Mouse (Mus musculus) natural killer cell, adult 2 months (primary cell): ENCODE results near the gene Casc3.
"Not testable (repeated sequence)": the region's sequence is repeated elsewhere in the genome, so short reads cannot be mapped to it uniquely, and the experiment has no call there.

Experiments
- DNase-seq, 2 experiments: peaks; one replicate each; pipeline ENCODE4 v3.0.0; 2022; ENCODE audit warnings: low spot score in 2 of 2

Casc3 gene

GRCm38 (mm10) chr11:98789824-98790223 is 14.9 kb upstream of the Casc3 start:
- DNase-seq = no peak

GRCm38 (mm10) chr11:98790631-98791205 is 14.0 kb upstream of the Casc3 start:
- DNase-seq = no peak

GRCm38 (mm10) chr11:98791448-98791847 is 13.3 kb upstream of the Casc3 start:
- no peak for DNase-seq

- DNase-seq = no peak
Measured at GRCm38 (mm10) chr11:98792081-98792480, 12.6 kb upstream of the Casc3 start.

GRCm38 (mm10) chr11:98794469-98795014 is 10.2 kb upstream of the Casc3 start:
- DNase-seq = peak in 1 of 2 experiments; percentile 41

GRCm38 (mm10) chr11:98795015-98795713 is 9.5 kb upstream of the Casc3 start, which contains the start of gene Msl1:
Gene Msl1, plus strand, starts transcription at chr11:98795516.
- peak; percentile 76 to 82 for DNase-seq

GRCm38 (mm10) chr11:98795714-98796514 is 8.8 kb upstream of the Casc3 start:
- DNase-seq = peak; percentile 49 to 57

GRCm38 (mm10) chr11:98796515-98797216 is 8.0 kb upstream of the Casc3 start:
- peak; percentile 26 to 54 for DNase-seq

GRCm38 (mm10) chr11:98797306-98797705 is 7.4 kb upstream of the Casc3 start:
- no peak for DNase-seq

- no peak for DNase-seq
Measured at GRCm38 (mm10) chr11:98797909-98798308, 6.8 kb upstream of the Casc3 start.

- no peak for DNase-seq
Measured at GRCm38 (mm10) chr11:98808417-98808816, 3.7 kb downstream of the Casc3 start.

GRCm38 (mm10) chr11:98809457-98810290 is 5.0 kb downstream of the Casc3 start:
- DNase-seq = peak; percentile 98 to 99

GRCm38 (mm10) chr11:98810686-98811085 is 6.0 kb downstream of the Casc3 start:
- DNase-seq = no peak

GRCm38 (mm10) chr11:98816706-98817239 is 12.1 kb downstream of the Casc3 start:
- peak in 1 of 2 experiments; percentile 26 for DNase-seq

- DNase-seq = no peak
Measured at GRCm38 (mm10) chr11:98820968-98821367, 16.3 kb downstream of the Casc3 start.

- not testable (repeated sequence) for DNase-seq
Measured at GRCm38 (mm10) chr11:98826071-98826470, 21.4 kb downstream of the Casc3 start.

GRCm38 (mm10) chr11:98827877-98828276 is 23.2 kb downstream of the Casc3 start:
- no peak for DNase-seq

- peak; percentile 39 to 60 for DNase-seq
Measured at GRCm38 (mm10) chr11:98829091-98829775, 24.5 kb downstream of the Casc3 start.

- DNase-seq = no peak
Measured at GRCm38 (mm10) chr11:98829875-98830274, 25.2 kb downstream of the Casc3 start.

- no peak for DNase-seq
Measured at GRCm38 (mm10) chr11:98835296-98835695, 30.6 kb downstream of the Casc3 start.
